Mouse (Mus musculus) spleen, adult 2 months (tissue): Measurements from ENCODE around the gene Pde4c. TPM values are rescaled to one million over a fixed set of nuclear protein-coding genes. Genes with fewer than 3 reads are reported as not detected.

Experiments
- DNase-seq, 2 experiments: peaks; one replicate each; pipeline versions ENCODE4 v3.0.0 to v3.0.0-alpha.2; 2012 to 2021; ENCODE audit warnings: low spot score in 2 of 2, low read depth in 1 of 2
- H3K27ac ChIP-seq: fragments of 200-500 bp; 2 replicates; pipeline ENCODE4 v1.5.1; 2012; ENCODE audit warnings: low read length, inconsistent platforms; ENCODE audit not compliant: insufficient read depth
- H3K27me3 ChIP-seq: fragments of 200-500 bp; 2 replicates; pipeline ENCODE4 v1.6.1; 2012; ENCODE audit warnings: mild to moderate bottlenecking, moderate library complexity, low read length, inconsistent platforms; ENCODE audit not compliant: control insufficient read depth, insufficient read depth
- H3K36me3 ChIP-seq: fragments of 200-500 bp; 2 replicates; pipeline ENCODE4 v1.6.1; 2012; ENCODE audit warnings: mild to moderate bottlenecking, low read length, inconsistent platforms; ENCODE audit not compliant: control insufficient read depth, insufficient read depth
- H3K4me1 ChIP-seq: fragments of 200-500 bp; 2 replicates; pipeline ENCODE4 v1.6.1; 2011; ENCODE audit warnings: inconsistent platforms; ENCODE audit not compliant: control insufficient read depth, insufficient read depth, insufficient read length
- H3K4me3 ChIP-seq: fragments of 200-500 bp; 2 replicates; pipeline ENCODE4 v1.5.1; 2011; ENCODE audit warnings: mild to moderate bottlenecking, inconsistent platforms; ENCODE audit not compliant: insufficient read depth, insufficient read length; ENCODE audit errors: extremely low read depth
- CTCF ChIP-seq: fragments of 200-500 bp; IDR thresholded peaks from 2 replicates; pipeline ENCODE4 v1.5.1; 2011; ENCODE audit warnings: mild to moderate bottlenecking, inconsistent platforms; ENCODE audit not compliant: insufficient read depth, insufficient read length, insufficient replicate concordance; ENCODE audit errors: extremely low read depth
- POLR2A ChIP-seq: fragments of 200-500 bp; IDR thresholded peaks from 2 replicates; pipeline ENCODE4 v1.6.1; 2011; ENCODE audit warnings: low read depth, low read length, inconsistent platforms
- WGBS: fragments of 180-500 bp; shearing (Covaris S2); methylation state at CpG from one replicate; pipeline ENCODE4 v1.1.7; 2018; 5-methylcytosine and 5-hydroxymethylcytosine counted together
- polyA plus RNA-seq: library from polyadenylated mRNA; depleted of rRNA; stranded (reverse); fragments of >200 nt; gene quantifications from 2 replicates; pipeline ENCODE4 v1.2.3, GENCODE M21; 2012; rRNA removed

The Pde4c gene
- polyA plus RNA-seq, 1 experiment: 2.8 TPM

DNA sequence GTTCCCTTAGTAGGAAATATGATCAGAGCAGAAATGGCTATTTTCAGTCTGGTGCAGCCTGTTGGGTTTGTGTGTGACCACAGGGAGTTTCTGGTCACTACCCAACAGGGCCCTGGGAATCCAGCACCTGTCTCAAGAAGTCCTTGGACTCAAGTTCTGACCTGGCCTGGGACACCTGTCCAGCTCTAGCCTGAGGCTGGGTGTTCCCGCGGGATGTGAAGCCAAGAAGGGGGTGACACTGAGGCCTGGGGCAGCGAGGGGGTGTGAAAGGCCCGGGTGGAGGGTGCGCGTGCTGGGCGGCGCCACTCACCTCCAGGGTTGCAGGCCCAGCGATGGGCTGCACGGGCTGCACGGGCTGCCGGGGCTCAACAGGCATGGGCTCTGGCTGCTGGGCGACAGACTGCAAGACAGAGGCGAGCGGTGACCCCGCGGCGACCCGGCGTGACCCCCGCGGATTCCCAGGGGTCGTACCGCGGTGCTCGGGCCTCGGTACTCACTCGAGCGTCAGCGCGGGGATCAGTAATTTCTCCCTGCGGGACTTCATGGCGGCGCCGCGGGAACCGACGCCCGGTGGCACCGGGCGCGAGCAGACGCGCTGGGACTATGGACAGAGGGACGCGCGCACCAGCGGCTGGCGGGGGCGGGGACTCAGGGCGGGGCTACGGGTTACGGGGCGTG is 73.0 kb downstream of the Pde4c start:
- Histone ChIP-seq H3K4me1 (peaks cover 30% of the 10 kb centered on the region), H3K4me3 (peak overlapping the region; percentile 58; the same call in 1 of the 2 replicates), H3K27ac (no peak overlapping the region), H3K36me3 (no peaks in the 10 kb centered on the region), H3K27me3 (no peaks in the 10 kb centered on the region)
- WGBS: 16% methylated on average over 52 of the region's 54 CpGs
- DNase-seq: no peak
- TF ChIP-seq CTCF (no peak), POLR2A (no peak)

DNA sequence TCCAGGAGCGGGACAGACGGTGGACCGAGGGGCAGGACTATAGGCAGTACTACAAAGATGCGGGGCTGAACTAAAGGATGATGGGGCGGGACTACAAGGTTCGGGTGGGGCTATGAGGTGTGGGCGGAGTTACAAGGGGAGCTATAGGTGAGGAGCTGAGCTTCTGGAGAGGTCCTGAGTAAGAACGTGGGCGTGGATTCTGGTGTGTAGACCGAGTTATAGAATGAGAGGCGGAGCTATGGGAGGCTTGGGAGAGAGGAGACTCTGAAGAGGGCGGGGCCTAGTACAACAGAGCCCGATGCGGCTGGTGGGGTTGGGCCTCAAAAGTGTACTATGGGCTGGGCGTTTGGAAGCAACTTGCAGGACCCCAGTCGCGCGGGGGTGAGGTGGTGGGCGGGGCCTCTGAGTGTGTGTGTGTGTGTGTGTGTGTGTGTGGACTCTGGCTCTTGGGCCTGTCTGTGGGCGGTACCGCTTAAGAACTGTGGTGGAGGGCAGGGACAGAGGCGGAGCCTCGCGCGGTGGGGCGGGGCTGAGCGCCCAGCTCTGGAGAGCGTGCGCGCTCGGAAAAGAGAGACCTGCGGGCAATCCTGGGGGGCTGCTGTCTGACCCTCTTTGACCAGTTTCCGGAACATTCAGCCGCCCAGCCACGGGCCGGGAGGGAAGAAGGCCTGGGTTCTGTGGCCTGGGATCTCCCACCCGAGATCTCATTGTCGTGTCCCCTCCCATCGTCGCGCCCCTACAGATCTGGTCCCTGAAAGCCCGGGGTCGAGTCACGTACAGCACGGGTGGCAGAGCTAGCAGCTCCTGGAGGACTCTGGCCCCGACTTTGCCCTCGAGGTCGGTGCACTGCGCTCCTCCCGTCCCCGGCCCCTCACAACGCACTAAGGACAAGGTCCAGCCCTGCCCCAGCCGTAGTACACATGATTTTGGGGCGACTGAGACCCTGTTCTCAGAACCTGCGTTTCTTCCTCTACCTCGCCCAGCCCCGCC is 73.9 kb downstream of the Pde4c start:
- no peaks in the 10 kb centered on the region for H3K36me3 ChIP-seq
- peak overlapping the region; percentile 58 for H3K4me3 ChIP-seq
- no peaks in the 10 kb centered on the region for H3K27me3 ChIP-seq
- peak; percentile 74 to 80 for DNase-seq
- no peak overlapping the region for H3K27ac ChIP-seq
- WGBS: 2% methylated on average over 56 of the region's 57 CpGs
- H3K4me1 ChIP-seq: peaks cover 35% of the 10 kb centered on the region
- no peak for TF ChIP-seq POLR2A
- no peak for TF ChIP-seq CTCF

DNA sequence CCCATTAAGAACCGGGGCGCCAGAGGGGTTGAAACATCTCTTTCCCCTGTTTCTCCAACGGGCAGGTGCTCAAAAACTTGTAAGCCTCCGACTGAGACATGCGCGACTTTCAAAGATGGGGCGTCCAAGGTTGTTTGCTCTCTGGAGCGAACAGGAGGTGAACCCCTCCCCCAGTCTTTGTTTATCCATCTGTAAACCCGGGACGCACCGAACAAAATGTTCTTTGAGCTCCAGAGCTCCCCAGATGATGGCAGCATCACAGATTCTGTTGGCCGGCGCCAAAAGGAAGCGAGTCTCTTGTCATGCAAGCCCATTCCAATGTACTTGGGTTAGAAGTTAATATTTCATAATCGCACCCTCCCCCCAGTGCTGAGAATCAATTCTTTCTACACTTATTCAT is 74.8 kb downstream of the Pde4c start:
- no peak for DNase-seq
- TF ChIP-seq CTCF (no peak), POLR2A (no peak)
- WGBS: 38% methylated on average over 15 of the region's 15 CpGs
- Histone ChIP-seq H3K27me3 (no peaks in the 10 kb centered on the region), H3K4me1 (peaks cover 29% of the 10 kb centered on the region), H3K4me3 (no peak overlapping the region), H3K27ac (no peak overlapping the region), H3K36me3 (no peaks in the 10 kb centered on the region)

DNA sequence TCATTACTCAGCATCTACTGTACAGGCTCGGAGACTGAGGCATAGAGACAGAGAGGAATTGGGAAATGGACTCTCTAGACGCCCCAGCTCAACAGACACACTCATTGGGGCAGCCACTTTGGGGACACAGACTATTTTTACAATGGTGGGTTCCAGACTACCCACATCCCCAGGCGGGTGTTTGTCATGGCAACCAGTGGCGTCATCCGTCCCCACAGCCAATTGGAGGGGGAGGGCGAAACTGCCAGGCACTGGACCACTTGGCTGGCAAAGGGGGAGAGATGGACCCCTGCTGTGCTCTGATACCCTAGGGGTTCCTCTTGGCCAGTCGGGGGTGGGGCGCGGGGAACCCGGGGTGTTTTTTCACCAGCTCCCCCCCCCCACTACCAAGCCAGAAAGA is 77.1 kb downstream of the Pde4c start:
- no peak overlapping the region for H3K4me3 ChIP-seq
- no peak overlapping the region for H3K27ac ChIP-seq
- H3K27me3 ChIP-seq: no peaks in the 10 kb centered on the region
- no peaks in the 10 kb centered on the region for H3K36me3 ChIP-seq
- peaks cover 33% of the 10 kb centered on the region for H3K4me1 ChIP-seq
- TF ChIP-seq CTCF: no peak
- TF ChIP-seq POLR2A: no peak
- 44% methylated on average over 10 of the region's 10 CpGs for WGBS
- DNase-seq: no peak

Other genes with a start within 250 kb of the Pde4c start
- gene Klhl26, start 246.8 kb upstream of the Pde4c start, polyA plus RNA-seq: 21.8 and 30.9 TPM in 2 replicates
- 0.14 TPM in 1 of 2 replicates, not detected in the other for gene Tmem59l, start 236.4 kb upstream of the Pde4c start, polyA plus RNA-seq
- gene Crlf1, start 230.6 kb upstream of the Pde4c start, polyA plus RNA-seq: 3.4 and 5.4 TPM in 2 replicates
- gene Rex1bd, start 217.0 kb upstream of the Pde4c start, polyA plus RNA-seq: 86.2 and 132 TPM in 2 replicates
- gene Uba52, start 212.9 kb upstream of the Pde4c start, polyA plus RNA-seq: 611 and 613 TPM in 2 replicates
- 305 and 370 TPM in 2 replicates for gene Fkbp8, start 196.0 kb upstream of the Pde4c start, polyA plus RNA-seq
- 50.2 and 52.0 TPM in 2 replicates for gene Kxd1, start 195.8 kb upstream of the Pde4c start, polyA plus RNA-seq
- gene Ell, start 184.3 kb upstream of the Pde4c start, polyA plus RNA-seq: 21.3 and 27.9 TPM in 2 replicates
- gene Isyna1, start 129.3 kb upstream of the Pde4c start, polyA plus RNA-seq: 136 and 189 TPM in 2 replicates
- gene Ssbp4, start 114.8 kb upstream of the Pde4c start, polyA plus RNA-seq: 168 and 256 TPM in 2 replicates
- gene Lrrc25, start 107.6 kb upstream of the Pde4c start, polyA plus RNA-seq: 41.6 and 53.1 TPM in 2 replicates
- gene Gdf15, start 91.3 kb upstream of the Pde4c start, polyA plus RNA-seq: 5.2 and 6.0 TPM in 2 replicates
- 18.2 and 22.2 TPM in 2 replicates for gene Pgpep1, start 63.3 kb upstream of the Pde4c start, polyA plus RNA-seq
- gene Lsm4, start 50.5 kb upstream of the Pde4c start, polyA plus RNA-seq: 109 and 137 TPM in 2 replicates
- 269 and 455 TPM in 2 replicates for gene Jund, start 24.8 kb upstream of the Pde4c start, polyA plus RNA-seq
- 0.08 and 0.09 TPM in 2 replicates for gene Iqcn, start 20.3 kb upstream of the Pde4c start, polyA plus RNA-seq
- 0.65 and 0.92 TPM in 2 replicates for gene Gm3336, start 5.2 kb upstream of the Pde4c start, polyA plus RNA-seq
- 12.1 and 17.7 TPM in 2 replicates for gene Rab3a, start 31.0 kb downstream of the Pde4c start, polyA plus RNA-seq
- gene Mpv17l2, start 37.2 kb downstream of the Pde4c start, polyA plus RNA-seq: 37.3 and 69.8 TPM in 2 replicates
- gene Pik3r2, start 53.0 kb downstream of the Pde4c start, polyA plus RNA-seq: 56.3 and 90.3 TPM in 2 replicates
- gene Mast3, start 81.3 kb downstream of the Pde4c start, polyA plus RNA-seq: 175 and 297 TPM in 2 replicates
- gene Il12rb1, start 84.7 kb downstream of the Pde4c start, polyA plus RNA-seq: 5.8 and 7.4 TPM in 2 replicates
- 73.8 and 74.1 TPM in 2 replicates for gene Arrdc2, start 116.0 kb downstream of the Pde4c start, polyA plus RNA-seq
- 0.65 and 1.1 TPM in 2 replicates for gene Kcnn1, start 139.5 kb downstream of the Pde4c start, polyA plus RNA-seq
- 26.5 and 34.9 TPM in 2 replicates for gene Ccdc124, start 150.2 kb downstream of the Pde4c start, polyA plus RNA-seq
- 1.0 and 1.1 TPM in 2 replicates for gene Slc5a5, start 169.0 kb downstream of the Pde4c start, polyA plus RNA-seq
- gene Rpl18a, start 173.7 kb downstream of the Pde4c start, polyA plus RNA-seq: 7,043 and 8,184 TPM in 2 replicates
- gene Map1s, start 182.2 kb downstream of the Pde4c start, polyA plus RNA-seq: 62.2 and 95.7 TPM in 2 replicates